Mouse (Mus musculus) heart, postnatal 36 days (tissue): ENCODE results near the gene Capzb. TPM values are rescaled to one million over a fixed set of nuclear protein-coding genes. Genes with fewer than 3 reads are reported as not detected.

Source experiments
- DNase-seq, 2 experiments: peaks; one replicate each; pipeline ENCODE4 v3.0.0; 2021 to 2022
- intact Hi-C: fragments of 180-260 bp; cut with DNase I; formaldehyde crosslinking; loops from one replicate; pipeline ENCODE4 v1.15.1; 2025
- total RNA-seq, 2 experiments: library from RNA; stranded (reverse); gene quantifications; 2 replicates each; pipeline ENCODE4 v1.2.3; 2021

The Capzb gene
- total RNA-seq, 2 experiments from 2014 or later: 393 to 443 TPM

DNA sequence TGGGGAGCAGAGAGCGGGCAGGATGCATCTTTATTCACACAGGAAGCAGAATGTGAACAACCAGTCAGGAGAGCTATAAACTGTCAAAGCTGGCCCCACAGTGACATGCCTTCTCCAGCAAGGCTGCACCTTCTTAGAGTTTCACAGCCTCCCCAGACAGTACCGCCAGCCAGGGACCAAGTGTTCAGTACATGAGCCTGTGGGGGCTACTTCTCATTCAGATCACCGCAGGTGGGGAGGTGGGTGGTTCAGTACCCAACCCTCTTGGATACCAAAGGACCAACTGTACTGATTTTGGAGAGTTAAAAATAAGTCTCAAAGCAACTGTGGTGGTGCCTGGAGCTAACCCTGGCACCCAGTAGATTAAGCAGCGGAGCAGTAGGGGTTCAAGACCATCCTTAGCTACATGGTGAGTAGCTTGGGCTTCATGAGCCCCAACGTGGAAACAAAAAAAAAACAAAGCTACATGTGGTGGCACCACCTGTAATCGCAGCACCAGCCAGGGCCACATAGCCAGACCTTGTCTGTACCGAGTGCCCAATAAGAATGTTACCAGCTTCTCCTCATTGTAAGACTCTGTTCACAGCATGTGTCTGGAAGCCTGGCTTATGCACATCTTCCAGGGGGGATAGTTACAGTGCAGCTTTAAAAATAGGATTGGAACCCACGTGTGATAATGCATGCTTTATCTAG lies 13.8 kb downstream of the Capzb start:
- intact Hi-C loops: no loop called here
- no peak for DNase-seq

DNA sequence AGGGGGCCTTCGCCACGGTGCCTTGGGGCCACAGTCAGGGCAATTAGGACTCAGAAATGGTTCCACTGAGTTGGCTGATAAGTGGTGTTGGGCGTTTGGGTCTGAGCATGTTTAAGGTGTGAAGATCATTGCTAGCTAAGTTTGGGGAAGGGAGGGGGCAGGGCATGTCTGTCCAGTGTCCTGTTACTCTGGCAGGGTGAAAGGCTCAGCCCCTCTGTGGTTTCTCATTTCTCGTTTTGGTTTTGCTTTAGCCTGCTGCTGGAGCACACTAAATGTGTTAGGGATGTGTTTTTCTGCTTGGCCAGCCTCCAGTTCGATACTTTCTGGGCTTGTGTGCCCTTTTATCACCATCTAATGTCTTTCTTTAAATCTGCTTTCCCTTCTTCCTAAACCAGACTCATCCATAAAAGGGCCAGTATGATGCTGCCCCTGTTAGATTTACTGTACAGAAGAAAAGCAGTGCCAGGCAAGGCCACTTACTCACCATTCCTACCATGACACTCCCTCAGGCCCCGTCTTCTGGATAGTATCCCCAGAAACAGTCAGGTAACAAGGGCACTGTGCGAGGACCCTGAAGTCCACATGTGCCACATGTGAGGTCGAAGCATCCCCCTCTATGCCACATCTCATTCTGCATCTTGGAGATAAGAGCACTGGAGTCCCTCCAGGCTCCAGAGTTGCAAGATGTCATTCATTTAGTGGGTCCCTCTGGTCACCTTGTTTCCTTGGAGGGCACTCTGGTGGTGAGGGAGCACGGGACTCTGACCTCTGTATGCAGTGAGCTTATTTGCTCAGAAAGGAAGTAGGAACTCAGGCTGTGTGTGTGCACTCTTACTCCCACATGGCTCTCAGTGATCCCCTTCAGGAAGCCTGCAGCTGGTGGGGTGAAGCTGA lies 15.8 kb downstream of the Capzb start:
- intact Hi-C loops: no loop called here
- no peak for DNase-seq

- DNase-seq: peak in 1 of 2 experiments; percentile 49
- intact Hi-C loops: no loop called here
These were observed 16.6 kb downstream of the Capzb start for GRCm38 (mm10) chr4:139209130-139209840.

GRCm38 (mm10) chr4:139211975-139212831 lies 19.5 kb downstream of the Capzb start:
- intact Hi-C loops: no loop called here
- no peak for DNase-seq

- intact Hi-C loops: no loop called here
- no peak for DNase-seq
These were observed 20.4 kb downstream of the Capzb start for GRCm38 (mm10) chr4:139213086-139213485.

DNA sequence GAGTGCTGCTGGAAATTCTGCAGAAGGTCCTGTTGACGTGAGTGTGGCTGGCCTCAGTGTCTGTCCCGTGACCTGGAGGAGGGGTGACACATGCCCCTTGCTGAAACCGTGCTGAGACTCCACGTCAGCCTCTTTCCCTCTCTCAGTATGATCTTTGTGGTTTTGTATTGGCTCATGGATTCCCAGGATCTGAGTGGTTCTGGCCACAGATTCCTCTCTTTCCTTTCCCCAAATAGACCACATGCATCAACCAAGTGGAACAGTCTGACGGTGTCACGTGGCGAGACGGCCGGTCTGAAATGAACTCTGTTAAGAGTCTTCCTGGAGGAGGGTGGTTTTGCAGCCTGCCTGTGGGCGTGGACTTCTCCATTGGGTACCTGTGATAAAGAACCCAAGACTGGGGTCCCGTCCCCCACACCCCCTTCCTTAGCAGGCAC lies 21.3 kb downstream of the Capzb start:
- intact Hi-C loops: no loop called here
- peak; percentile 61 to 73 for DNase-seq

DNA sequence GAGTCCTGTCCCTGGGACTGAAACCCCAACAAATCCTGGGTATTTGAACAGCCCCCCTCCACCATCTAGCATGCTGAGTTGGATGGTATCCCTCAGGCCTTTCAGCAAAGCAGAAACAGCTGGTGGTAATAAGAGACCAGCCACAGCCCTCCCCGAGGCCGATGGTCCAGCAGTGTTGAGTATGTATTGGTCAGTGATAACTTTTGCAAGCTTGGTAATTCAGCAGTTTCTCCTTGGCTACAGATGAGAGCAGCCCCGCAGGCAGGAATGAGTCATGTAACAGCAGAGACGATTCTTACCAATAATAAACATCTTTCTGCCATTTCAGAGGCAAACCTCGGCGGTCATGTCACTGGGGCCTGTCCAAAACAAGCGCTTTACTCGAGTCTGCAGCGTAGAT lies 23.9 kb downstream of the Capzb start:
- intact Hi-C loops: loop anchor here (2.0 kb wide), 1 partner anchor 16 kb away; no protein-coding TSS in a partner anchor
- DNase-seq: no peak

- DNase-seq: no peak
- intact Hi-C loops: no loop called here
These were observed 25.8 kb downstream of the Capzb start for GRCm38 (mm10) chr4:139218539-139218938.

- no peak for DNase-seq
These were observed 27.0 kb downstream of the Capzb start for GRCm38 (mm10) chr4:139219656-139220055.

DNA sequence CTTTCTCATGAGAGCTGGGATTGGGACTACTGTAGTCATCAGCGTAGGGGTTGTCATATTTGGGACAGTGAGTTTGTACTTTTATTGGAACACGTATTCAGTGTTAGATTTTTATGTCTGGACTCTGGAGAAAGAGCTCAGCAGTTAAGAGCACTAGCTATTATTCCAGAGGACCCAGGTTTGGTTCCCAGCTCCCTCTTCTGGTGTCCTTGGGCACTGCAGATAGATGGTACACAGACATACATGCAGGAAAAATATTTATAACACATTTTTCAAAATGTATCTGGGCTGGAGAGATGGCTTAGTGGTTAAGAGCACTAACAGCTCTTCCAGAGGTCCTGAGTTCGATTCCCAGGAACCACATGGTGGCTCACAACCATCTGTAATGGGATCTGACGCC lies 28.3 kb downstream of the Capzb start:
- peak; percentile 55 to 68 for DNase-seq
- intact Hi-C loops: no loop called here

More at GRCm38 (mm10) chr4:139219656-139220055, 27.0 kb downstream of the Capzb start:
- intact Hi-C loops: no loop called here

DNA sequence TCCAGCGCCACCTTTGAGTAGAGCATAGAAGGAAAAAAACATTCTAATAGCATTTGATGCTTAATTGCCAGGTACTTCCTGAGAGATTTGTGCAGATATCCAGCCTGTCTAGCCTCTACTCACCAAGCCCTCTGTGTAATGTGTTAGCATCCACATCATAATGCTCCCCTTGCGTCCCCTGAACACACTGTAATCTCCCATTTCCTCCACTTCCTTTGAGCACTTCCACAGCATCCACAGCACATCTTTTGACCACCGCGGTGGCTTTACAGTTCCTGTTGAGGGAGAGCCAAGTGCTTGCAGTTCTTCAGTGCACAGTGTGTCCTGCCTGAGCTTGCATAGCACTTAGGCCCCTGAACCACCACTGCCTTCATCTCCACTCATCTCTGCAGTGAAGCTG lies 29.1 kb downstream of the Capzb start:
- DNase-seq: no peak
- intact Hi-C loops: loop anchor here (2.0 kb wide), 1 partner anchor 29 kb away; the partner anchor contains the start of gene Capzb

DNA sequence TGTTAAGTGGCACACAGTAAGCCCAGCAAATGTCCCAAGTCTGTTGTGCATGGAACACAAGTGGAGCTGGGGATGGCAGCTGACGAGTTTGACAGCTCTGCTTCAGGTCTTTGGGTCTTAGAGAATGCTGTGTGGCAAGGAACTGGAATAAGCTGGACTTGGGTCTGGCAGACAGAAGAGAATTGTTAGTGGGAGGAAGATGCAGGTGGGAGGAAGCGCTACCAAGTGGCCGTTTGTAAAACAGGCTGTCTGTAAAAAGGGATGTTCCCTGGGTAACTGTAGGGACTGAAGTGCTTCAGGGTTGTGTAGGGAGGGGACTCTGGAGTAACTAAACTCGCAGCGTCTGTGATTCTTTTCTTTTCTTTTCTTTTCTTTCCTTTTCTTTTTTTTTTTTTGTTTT lies 32.4 kb downstream of the Capzb start:
- intact Hi-C loops: no loop called here
- no peak for DNase-seq

DNA sequence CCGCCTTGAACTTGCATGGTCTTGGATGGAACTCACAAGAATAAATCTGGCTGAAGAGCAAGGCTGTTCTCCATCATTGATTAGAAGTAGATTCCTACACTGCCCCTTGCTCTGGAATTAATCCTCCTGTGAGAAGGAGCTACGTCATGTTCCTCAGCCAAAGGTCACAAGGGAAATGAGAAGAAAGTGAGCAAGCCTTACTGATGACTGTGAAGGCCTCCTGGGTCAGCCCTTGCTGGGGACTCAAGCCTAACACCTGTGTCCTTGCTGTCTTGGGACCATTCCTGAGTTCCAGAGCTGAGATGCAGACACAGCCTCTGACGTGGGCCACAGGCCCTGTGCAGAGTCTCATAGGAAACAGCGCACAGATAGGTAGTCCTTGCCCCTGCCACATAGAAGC lies 33.2 kb downstream of the Capzb start:
- no peak for DNase-seq
- intact Hi-C loops: no loop called here

- no peak for DNase-seq
- intact Hi-C loops: no loop called here
These were observed 34.0 kb downstream of the Capzb start for GRCm38 (mm10) chr4:139226504-139227216.

- intact Hi-C loops: no loop called here
- DNase-seq: no peak
These were observed 35.2 kb downstream of the Capzb start for GRCm38 (mm10) chr4:139227923-139228322.

- intact Hi-C loops: no loop called here
- no peak for DNase-seq
These were observed 36.6 kb downstream of the Capzb start for GRCm38 (mm10) chr4:139229271-139229670.

GRCm38 (mm10) chr4:139230376-139231120 lies 37.8 kb downstream of the Capzb start:
- peak in 1 of 2 experiments; percentile 41 for DNase-seq
- intact Hi-C loops: loop anchor here (5.0 kb wide), 1 partner anchor 143 kb away; no protein-coding TSS in a partner anchor

- DNase-seq: no peak
- intact Hi-C loops: loop anchor here (5.0 kb wide), 1 partner anchor 144 kb away; no protein-coding TSS in a partner anchor
These were observed 38.5 kb downstream of the Capzb start for GRCm38 (mm10) chr4:139231163-139231562.
